Mouse (Mus musculus) embryonic fibroblast, embryonic 13.5 days (primary cell): ENCODE data around the gene Mta3.

Source experiments
- CTCF ChIP-seq: IDR thresholded peaks from 2 replicates; pipeline ENCODE4 v1.5.1; 2011; ENCODE audit warnings: mild to moderate bottlenecking, control low read depth, low read length, moderate library complexity, borderline replicate concordance; ENCODE audit not compliant: insufficient read depth
- POLR2A ChIP-seq: IDR thresholded peaks from 2 replicates; pipeline ENCODE4 v1.6.1; 2011; ENCODE audit warnings: low read depth, mild to moderate bottlenecking, control low read depth, low read length, moderate library complexity

GRCm38 (mm10) chr17:83861444-83862133, 155.6 kb downstream of the Mta3 start:
- no peak for TF ChIP-seq CTCF
- peak; percentile 39 for TF ChIP-seq POLR2A
